Mouse (Mus musculus) brain, embryonic 14.5 days (tissue): ENCODE data around the gene Rps11. TPM values are rescaled to one million over a fixed set of nuclear protein-coding genes. Genes with fewer than 3 reads are reported as not detected.
A peak's percentile ranks its signal among the peaks of the same experiment; 100 is the strongest.
"Not testable (repeated sequence)": the region's sequence is repeated elsewhere in the genome, so short reads cannot be mapped to it uniquely, and the experiment has no call there.

Source experiments
- DNase-seq: peaks from one replicate; pipeline ENCODE4 v3.0.0-alpha.2; 2011; ENCODE audit warnings: low read depth
- CTCF ChIP-seq: fragments of 200-500 bp; IDR thresholded peaks from 2 replicates; pipeline ENCODE4 v1.5.1; 2012; ENCODE audit warnings: inconsistent platforms, mild to moderate bottlenecking, moderate library complexity, borderline replicate concordance; ENCODE audit not compliant: insufficient read depth, insufficient read length; ENCODE audit errors: extremely low read depth
- POLR2A ChIP-seq: fragments of 200-500 bp; IDR thresholded peaks from 2 replicates; pipeline ENCODE4 v1.6.1; 2012; ENCODE audit warnings: mild to moderate bottlenecking, inconsistent platforms, borderline replicate concordance; ENCODE audit not compliant: poor library complexity, insufficient read depth, insufficient read length, severe bottlenecking; ENCODE audit errors: extremely low read depth
- polyA plus RNA-seq: library from polyadenylated mRNA; depleted of rRNA; stranded (reverse); fragments of >200 nt; gene quantifications from 2 replicates; pipeline ENCODE4 v1.2.3, GENCODE M21; 2012

The Rps11 gene
- polyA plus RNA-seq, 1 experiment: 634 TPM

GRCm38 (mm10) chr7:45117566-45117965, 6.7 kb downstream of the Rps11 start:
- DNase-seq: no peak
- no peak for TF ChIP-seq CTCF
- TF ChIP-seq POLR2A: no peak

- DNase-seq: no peak
- TF ChIP-seq POLR2A (no peak), CTCF (no peak)
Measured at GRCm38 (mm10) chr7:45113476-45113875, 10.8 kb downstream of the Rps11 start.

DNA sequence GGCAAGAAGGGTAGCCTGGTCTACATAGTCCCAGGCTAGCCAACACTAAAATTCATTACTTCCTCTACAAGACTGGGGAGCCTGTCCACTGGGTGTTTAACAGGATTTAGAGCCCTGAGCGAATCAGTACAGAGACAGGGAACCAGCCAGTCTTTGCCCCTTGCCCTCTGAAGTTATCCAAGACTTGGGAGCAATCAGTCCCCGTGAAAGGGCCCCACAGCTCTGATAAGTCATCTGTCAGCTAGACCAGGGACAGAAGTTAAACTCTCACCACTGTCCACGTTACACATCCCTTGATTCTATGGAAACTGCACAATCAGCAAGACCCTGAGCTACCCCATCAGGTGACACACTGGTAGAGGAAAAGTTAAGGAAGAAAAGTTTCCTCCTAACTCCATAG, 11.7 kb downstream of the Rps11 start:
- DNase-seq: no peak
- no peak for TF ChIP-seq POLR2A
- no peak for TF ChIP-seq CTCF

DNA sequence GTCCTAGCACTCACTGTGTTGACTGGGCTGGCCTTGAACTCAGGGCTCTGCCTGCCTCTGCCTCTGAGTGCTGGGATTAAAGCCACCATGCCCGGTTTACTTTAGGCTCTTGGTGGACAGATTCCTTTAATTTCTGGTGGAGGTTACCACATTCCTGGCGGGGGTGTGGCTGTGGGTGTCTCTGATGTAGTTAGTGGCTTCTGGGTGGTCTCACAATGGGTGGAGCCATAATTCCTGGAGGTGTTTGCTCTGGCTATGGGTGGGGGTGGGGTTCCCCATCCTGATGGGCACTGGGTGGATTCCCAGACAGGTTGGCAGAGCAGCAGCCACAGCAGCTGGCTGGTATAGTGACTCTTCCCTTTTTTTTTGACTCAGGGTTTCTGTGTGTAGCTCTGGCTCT, 12.3 kb downstream of the Rps11 start:
- DNase-seq: no peak
- TF ChIP-seq POLR2A: no peak
- TF ChIP-seq CTCF: no peak

GRCm38 (mm10) chr7:45110089-45110488, 14.2 kb downstream of the Rps11 start:
- not testable (repeated sequence) for DNase-seq

DNA sequence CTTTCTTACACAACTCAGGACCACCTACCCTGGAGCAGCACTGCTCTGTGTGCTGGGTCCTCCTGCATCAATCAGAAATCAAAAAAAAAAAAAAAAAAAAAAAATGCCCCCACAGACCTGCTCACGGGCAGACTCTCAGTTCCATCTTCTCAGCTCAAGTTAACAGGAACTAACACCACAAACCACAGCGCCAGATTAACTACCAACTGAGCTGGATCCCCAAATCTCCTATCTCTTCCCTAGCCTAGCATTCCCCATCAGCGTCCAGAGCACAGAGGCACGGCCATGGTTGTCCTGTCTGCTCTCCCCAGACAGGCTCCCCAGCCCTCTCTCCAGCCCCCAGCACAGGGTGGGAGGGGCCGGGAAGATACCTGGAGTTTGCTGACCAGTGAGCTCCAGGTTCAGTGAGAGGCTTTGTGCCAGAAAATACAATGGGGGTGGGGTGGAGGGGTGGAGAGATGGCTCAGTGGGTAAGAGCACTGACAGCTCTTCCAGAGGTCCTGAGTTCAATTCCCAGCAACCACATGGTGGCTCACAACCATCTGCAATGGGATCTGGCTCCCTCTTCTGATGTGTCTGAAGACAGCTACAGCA, 17.1 kb downstream of the Rps11 start:
- DNase-seq: no peak
- no peak for TF ChIP-seq CTCF
- TF ChIP-seq POLR2A: no peak

GRCm38 (mm10) chr7:45106441-45106840, 17.8 kb downstream of the Rps11 start:
- DNase-seq: no peak
- TF ChIP-seq CTCF (no peak), POLR2A (no peak)

GRCm38 (mm10) chr7:45105491-45105890, 18.7 kb downstream of the Rps11 start:
- DNase-seq: no peak
- TF ChIP-seq POLR2A: no peak
- no peak for TF ChIP-seq CTCF

- TF ChIP-seq CTCF: no peak
- TF ChIP-seq POLR2A: no peak
Measured at GRCm38 (mm10) chr7:45104941-45105340, 19.3 kb downstream of the Rps11 start.

GRCm38 (mm10) chr7:45103652-45104180, 20.5 kb downstream of the Rps11 start, which contains the start of gene Fcgrt:
TSS of gene Fcgrt (minus strand) at chr7:45103851.
- TF ChIP-seq POLR2A: no peak
- TF ChIP-seq CTCF: no peak
- DNase-seq: peak; percentile 67

More at GRCm38 (mm10) chr7:45104941-45105340, 19.3 kb downstream of the Rps11 start:
- no peak for DNase-seq

DNA sequence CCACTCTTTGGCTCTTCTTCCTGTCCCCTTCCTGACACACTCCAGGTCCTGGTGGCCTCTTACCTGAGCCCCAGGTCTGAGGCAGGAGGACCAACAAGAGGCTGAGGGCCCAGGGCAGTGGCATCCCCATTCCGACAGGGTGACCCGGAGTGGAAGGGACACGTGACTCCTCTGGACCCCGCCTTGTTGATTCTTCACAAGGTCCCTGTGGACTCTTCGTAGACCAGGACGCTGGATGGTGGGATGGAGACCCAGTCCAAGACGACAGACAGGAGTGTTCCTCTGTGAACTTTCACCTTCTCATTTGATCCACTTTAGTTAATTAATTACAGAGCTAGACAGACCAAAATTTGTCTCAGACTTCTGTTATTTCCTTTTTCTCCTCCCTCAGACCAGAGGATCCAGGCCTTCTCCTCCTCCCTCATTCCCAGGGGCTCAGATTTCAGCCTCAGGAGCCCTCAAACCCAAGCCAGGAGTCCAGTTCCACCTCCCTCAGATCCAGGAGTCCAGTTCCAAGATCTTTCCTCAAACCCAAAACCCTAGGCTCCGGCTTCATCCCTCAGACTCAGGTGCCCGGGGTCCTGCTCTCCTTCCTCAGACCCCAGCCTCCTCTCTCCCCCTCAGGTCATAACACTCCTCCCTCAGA, 21.2 kb downstream of the Rps11 start:
- no peak for DNase-seq
- TF ChIP-seq CTCF: no peak
- TF ChIP-seq POLR2A: no peak

DNA sequence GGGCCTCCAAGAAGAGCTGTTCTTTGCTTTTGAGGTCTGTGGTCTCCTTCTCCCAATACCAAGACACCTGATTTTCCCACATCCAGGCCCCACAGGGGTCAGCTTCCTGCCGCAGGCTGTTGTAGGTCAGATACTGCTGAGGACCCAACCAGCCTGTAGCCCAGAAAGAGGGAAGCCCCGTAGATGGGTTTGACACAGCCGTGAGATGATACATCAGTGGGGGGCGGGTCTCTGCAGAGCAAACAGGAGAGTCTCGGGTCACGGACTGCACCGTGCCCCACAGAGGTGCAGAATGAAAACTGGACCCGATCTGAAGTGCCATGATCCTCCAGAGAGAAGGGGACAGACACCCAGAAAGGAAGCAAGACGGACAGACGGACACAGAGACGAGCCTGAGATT, 21.8 kb downstream of the Rps11 start:
- no peak for DNase-seq
- TF ChIP-seq POLR2A: no peak
- TF ChIP-seq CTCF: no peak

- DNase-seq: no peak
- no peak for TF ChIP-seq CTCF
Measured at GRCm38 (mm10) chr7:45100046-45100445, 24.2 kb downstream of the Rps11 start.
